Mouse (Mus musculus) myocyte (in vitro differentiated cells): ENCODE measurements around the gene Tmem234. TPM values are rescaled to one million over a fixed set of nuclear protein-coding genes. Genes with fewer than 3 reads are reported as not detected.

ENCODE experiments used
- H3K27me3 ChIP-seq: one replicate; pipeline ENCODE4 v1.6.1; 2011; ENCODE audit not compliant: control insufficient read depth, insufficient read depth, insufficient read length
- H3K36me3 ChIP-seq: one replicate; pipeline ENCODE4 v1.6.1; 2011; ENCODE audit not compliant: control insufficient read depth, insufficient read depth
- H3K4me2 ChIP-seq: one replicate; pipeline ENCODE4 v1.6.1; 2011; ENCODE audit warnings: low read depth, control low read depth
- H3K4me3 ChIP-seq: one replicate; pipeline ENCODE4 v1.5.1; 2011; ENCODE audit warnings: mild to moderate bottlenecking, control low read depth, moderate library complexity
- H3K79me2 ChIP-seq: one replicate; pipeline ENCODE4 v1.6.1; 2011; ENCODE audit not compliant: control insufficient read depth, insufficient read depth
- H3ac ChIP-seq: one replicate; pipeline ENCODE4 v1.6.1; 2011; ENCODE audit not compliant: control insufficient read depth, insufficient read length
- CEBPB ChIP-seq: IDR thresholded peaks from 2 replicates; pipeline ENCODE4 v1.6.1; 2011; ENCODE audit warnings: mild to moderate bottlenecking, moderate library complexity; ENCODE audit not compliant: poor library complexity, insufficient read depth, severe bottlenecking
- E2F4 ChIP-seq: IDR thresholded peaks from one replicate; pipeline ENCODE4 v1.6.1; 2011; ENCODE audit warnings: mild to moderate bottlenecking, control low read depth, moderate library complexity; ENCODE audit not compliant: insufficient read depth
- MAX ChIP-seq: IDR thresholded peaks from one replicate; pipeline ENCODE4 v1.6.1; 2011; ENCODE audit warnings: low read depth, mild to moderate bottlenecking, control low read depth
- MYOD1 ChIP-seq, 3 experiments: IDR thresholded peaks; one replicate each; pipeline ENCODE4 v1.6.1; 2011; ENCODE audit warnings: control low read depth in 2 of 3, low read depth in 2 of 3, mild to moderate bottlenecking in 2 of 3, moderate library complexity in 1 of 3; ENCODE audit not compliant: insufficient read length in 2 of 3, control insufficient read depth in 1 of 3
- MYOG ChIP-seq, 3 experiments: IDR thresholded peaks; one replicate each; pipeline ENCODE4 v1.6.1; 2011; ENCODE audit warnings: control low read depth in 2 of 3, low read depth in 2 of 3, mild to moderate bottlenecking in 2 of 3; ENCODE audit not compliant: insufficient read length in 2 of 3, control insufficient read depth in 1 of 3, insufficient read depth in 1 of 3
- POLR2A ChIP-seq: IDR thresholded peaks from one replicate; pipeline ENCODE4 v1.6.1; 2011; ENCODE audit warnings: low read depth, mild to moderate bottlenecking, control low read depth, moderate library complexity; ENCODE audit not compliant: insufficient read length
- POLR2AphosphoS2 ChIP-seq: IDR thresholded peaks from one replicate; pipeline ENCODE4 v1.6.1; 2011; ENCODE audit warnings: low read depth, control low read depth; ENCODE audit not compliant: insufficient read length
- REST ChIP-seq: IDR thresholded peaks from one replicate; pipeline ENCODE4 v1.6.1; 2011; ENCODE audit warnings: mild to moderate bottlenecking, control low read depth, moderate library complexity; ENCODE audit not compliant: insufficient read depth, insufficient read length
- SRF ChIP-seq: IDR thresholded peaks from one replicate; pipeline ENCODE4 v1.6.1; 2011; ENCODE audit warnings: low read depth; ENCODE audit not compliant: control insufficient read depth, insufficient read length
- TCF12 ChIP-seq: IDR thresholded peaks from one replicate; pipeline ENCODE4 v1.6.1; 2011; ENCODE audit warnings: mild to moderate bottlenecking, control low read depth; ENCODE audit not compliant: poor library complexity, insufficient read depth, severe bottlenecking
- TCF3 ChIP-seq: IDR thresholded peaks from one replicate; pipeline ENCODE4 v1.6.1; 2011; ENCODE audit warnings: low read depth, control low read depth; ENCODE audit not compliant: insufficient read length
- USF1 ChIP-seq: IDR thresholded peaks from one replicate; pipeline ENCODE4 v1.6.1; 2011; ENCODE audit warnings: low read depth, mild to moderate bottlenecking, control low read depth, moderate library complexity
- polyA plus RNA-seq: library from polyadenylated mRNA; unstranded; fragments of >200 nt; fragmentation: generic; extraction: Trizol; gene quantifications from one replicate; pipeline ENCODE4 v1.2.1, GENCODE M21; 2012; ENCODE audit warnings: missing spikeins

Gene Tmem234
- polyA plus RNA-seq, 1 experiment = 220 TPM

- H3K36me3 ChIP-seq = peaks cover 3% of the 10 kb centered on the region
- H3K4me2 ChIP-seq = no peak overlapping the region
- H3ac ChIP-seq = no peak overlapping the region
- no peaks in the 10 kb centered on the region for H3K79me2 ChIP-seq
- TF ChIP-seq CEBPB (no peak), USF1 (no peak), TCF3 (no peak), MAX (no peak), TCF12 (no peak), SRF (no peak), POLR2A (no peak), MYOG (IDR thresholded peaks at IDR 0.05; ENCODE audit: control insufficient read depth in 1 of 3, insufficient read depth in 1 of 3, insufficient read length in 2 of 3, low read depth in 2 of 3) (no peak), MYOD1 (IDR thresholded peaks at IDR 0.05; ENCODE audit: control insufficient read depth in 1 of 3, insufficient read length in 2 of 3, low read depth in 2 of 3) (no peak), REST (no peak), E2F4 (no peak), POLR2AphosphoS2 (no peak)
- no peak overlapping the region for H3K4me3 ChIP-seq
- H3K27me3 ChIP-seq = no peaks in the 10 kb centered on the region
Observed at GRCm38 (mm10) chr4:129585773-129586172, 14.7 kb upstream of the Tmem234 start.

DNA sequence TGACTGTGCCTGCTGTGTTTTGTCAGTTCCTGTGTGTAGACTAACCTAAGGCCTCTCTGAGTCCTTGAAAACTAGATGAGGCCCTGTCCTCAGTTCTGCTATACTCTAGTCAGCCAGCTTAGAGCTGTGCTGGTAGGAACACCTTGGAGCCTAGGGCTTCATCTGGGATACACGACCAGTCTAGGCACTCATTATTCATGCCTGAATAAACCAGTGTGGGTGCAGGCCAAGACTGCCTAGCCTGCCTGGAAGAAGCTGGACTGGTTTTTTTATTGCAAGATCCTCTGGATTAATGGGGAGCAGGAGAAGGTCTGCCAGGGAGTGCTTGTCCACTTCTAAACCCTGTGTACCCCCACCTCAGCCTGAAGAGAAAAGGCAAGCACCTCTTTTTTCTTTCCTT lies 13.5 kb upstream of the Tmem234 start:
- H3K79me2 ChIP-seq = no peaks in the 10 kb centered on the region
- no peak for TF ChIP-seq USF1
- no peak for TF ChIP-seq E2F4
- no peak for TF ChIP-seq REST
- no peak for TF ChIP-seq CEBPB
- TF ChIP-seq SRF = no peak
- no peak for TF ChIP-seq TCF12
- no peak for TF ChIP-seq MYOD1 (IDR thresholded peaks at IDR 0.05; ENCODE audit: control insufficient read depth in 1 of 3, insufficient read length in 2 of 3, low read depth in 2 of 3)
- TF ChIP-seq MYOG (IDR thresholded peaks at IDR 0.05; ENCODE audit: control insufficient read depth in 1 of 3, insufficient read depth in 1 of 3, insufficient read length in 2 of 3, low read depth in 2 of 3) = no peak
- TF ChIP-seq POLR2A = no peak
- TF ChIP-seq TCF3 = no peak
- TF ChIP-seq MAX = no peak
- TF ChIP-seq POLR2AphosphoS2 = no peak
- no peaks in the 10 kb centered on the region for H3K27me3 ChIP-seq
- H3K36me3 ChIP-seq = peaks cover 9% of the 10 kb centered on the region
- H3ac ChIP-seq = no peak overlapping the region
- H3K4me3 ChIP-seq = no peak overlapping the region
- H3K4me2 ChIP-seq = no peak overlapping the region

GRCm38 (mm10) chr4:129588865-129589264 lies 11.6 kb upstream of the Tmem234 start:
- TF ChIP-seq POLR2AphosphoS2 (no peak), CEBPB (no peak), MYOD1 (IDR thresholded peaks at IDR 0.05; ENCODE audit: control insufficient read depth in 1 of 3, insufficient read length in 2 of 3, low read depth in 2 of 3) (no peak), TCF3 (no peak), REST (no peak), POLR2A (no peak), E2F4 (no peak), TCF12 (no peak), USF1 (no peak), SRF (no peak), MAX (no peak), MYOG (IDR thresholded peaks at IDR 0.05; ENCODE audit: control insufficient read depth in 1 of 3, insufficient read depth in 1 of 3, insufficient read length in 2 of 3, low read depth in 2 of 3) (no peak)
- Histone ChIP-seq H3K36me3 (peaks cover 13% of the 10 kb centered on the region), H3K4me2 (no peak overlapping the region), H3ac (no peak overlapping the region), H3K27me3 (no peaks in the 10 kb centered on the region), H3K4me3 (no peak overlapping the region), H3K79me2 (no peaks in the 10 kb centered on the region)

DNA sequence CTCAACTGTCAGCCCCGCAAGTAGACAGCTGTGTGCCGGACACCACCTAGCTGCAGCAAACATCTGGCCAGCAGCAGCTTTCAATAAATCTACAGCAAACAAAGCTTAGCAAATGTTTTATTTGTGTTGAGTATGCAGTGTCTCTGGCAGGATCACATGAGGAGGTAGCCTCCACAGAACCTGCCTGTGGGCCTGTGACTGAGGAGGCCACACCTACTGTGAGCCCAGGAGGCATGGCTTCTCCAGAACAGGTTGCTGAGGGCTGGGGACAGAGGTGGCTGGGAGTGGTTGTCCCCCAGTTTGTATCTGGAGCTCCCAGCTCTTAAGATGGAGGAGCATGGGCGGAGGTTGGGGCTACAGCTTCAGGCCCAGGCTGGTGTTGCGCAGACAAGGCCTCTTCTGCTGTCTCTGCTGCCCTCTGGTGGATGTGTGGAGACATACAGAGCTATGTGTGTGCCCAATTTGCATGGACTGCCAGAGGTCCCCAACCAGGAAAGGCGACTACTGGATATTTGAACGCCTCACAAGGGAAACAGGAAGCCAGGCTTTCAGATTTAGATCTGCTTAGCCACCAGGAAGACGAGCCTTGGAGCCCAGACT lies 8.1 kb downstream of the Tmem234 start:
- peaks cover 12% of the 10 kb centered on the region for H3K36me3 ChIP-seq
- TF ChIP-seq POLR2A = no peak
- no peak for TF ChIP-seq REST
- TF ChIP-seq MAX = no peak
- no peak for TF ChIP-seq MYOG (IDR thresholded peaks at IDR 0.05; ENCODE audit: control insufficient read depth in 1 of 3, insufficient read depth in 1 of 3, insufficient read length in 2 of 3, low read depth in 2 of 3)
- TF ChIP-seq CEBPB = no peak
- TF ChIP-seq MYOD1 (IDR thresholded peaks at IDR 0.05; ENCODE audit: control insufficient read depth in 1 of 3, insufficient read length in 2 of 3, low read depth in 2 of 3) = no peak
- TF ChIP-seq POLR2AphosphoS2 = peak; percentile 52
- no peak for TF ChIP-seq USF1

More for the DNA sequence above, 8.1 kb downstream of the Tmem234 start:
- Histone ChIP-seq H3ac (no peak overlapping the region), H3K79me2 (peaks cover under 1% of the 10 kb centered on the region), H3K4me2 (no peak overlapping the region), H3K27me3 (no peaks in the 10 kb centered on the region), H3K4me3 (no peak overlapping the region)
